Mouse (Mus musculus) testis, adult 10 weeks (tissue): Measurements from ENCODE around the gene Acacb. TPM values are rescaled to one million over a fixed set of nuclear protein-coding genes. Genes with fewer than 3 reads are reported as not detected.

Source experiments
- polyA plus RNA-seq: library from polyadenylated mRNA; stranded (reverse); fragments of 350-450 nt; fragmentation: Illumina TruSeq; extraction: RNeasy Lipid Tissue Mini Kit (QIAGEN cat#74804); gene quantifications from one replicate; pipeline ENCODE4 v1.2.3, GENCODE M21; 2014; ENCODE audit warnings: low read depth, low replicate concordance

The Acacb gene
- polyA plus RNA-seq, result 0.29 TPM

GRCm38 (mm10) chr5:114146028-114146888 is at the start of gene Acacb:
Gene Acacb, plus strand, starts transcription at chr5:114146535.

GRCm38 (mm10) chr5:114127374-114128349 is 18.7 kb upstream of the Acacb start, which contains the start of gene Alkbh2:
Gene Alkbh2, minus strand, starts transcription at chr5:114128218.

GRCm38 (mm10) chr5:114130211-114130605 is 16.1 kb upstream of the Acacb start, which contains the start of gene Ung:
Gene Ung, plus strand, starts transcription at chr5:114130386.

GRCm38 (mm10) chr5:114273693-114274402 is 127.5 kb downstream of the Acacb start, which contains the start of gene Foxn4:
Gene Foxn4, minus strand, starts transcription at chr5:114273807.

GRCm38 (mm10) chr5:114288874-114289273 is 142.5 kb downstream of the Acacb start, which contains the start of gene Myo1h:
Gene Myo1h, plus strand, starts transcription at chr5:114289166.

Other genes with a start within 250 kb of the Acacb start
- 5.6 TPM for gene Coro1c, start 237.8 kb upstream of the Acacb start, polyA plus RNA-seq
- 1.2 TPM for gene Ssh1, start 152.6 kb upstream of the Acacb start, polyA plus RNA-seq
- gene Dao, start 142.8 kb upstream of the Acacb start, polyA plus RNA-seq, result not detected
- 3.1 TPM for gene Usp30, start 81.1 kb upstream of the Acacb start, polyA plus RNA-seq
- 1.8 TPM for gene Svop, start 55.0 kb upstream of the Acacb start, polyA plus RNA-seq
- 0.25 TPM for gene Alkbh2, start 18.3 kb upstream of the Acacb start, polyA plus RNA-seq
- gene Ung, start 16.1 kb upstream of the Acacb start, polyA plus RNA-seq, result 1.3 TPM
- gene Foxn4, start 127.3 kb downstream of the Acacb start, polyA plus RNA-seq, result not detected
- 0.49 TPM for gene Myo1h, start 142.6 kb downstream of the Acacb start, polyA plus RNA-seq
- gene Kctd10, start 234.0 kb downstream of the Acacb start, polyA plus RNA-seq, result 18.8 TPM
- gene Ube3b, start 234.1 kb downstream of the Acacb start, polyA plus RNA-seq, result 10.9 TPM